Mouse (Mus musculus): Measurements from ENCODE around the gene Hoxc4.

Gene Hoxc4

GRCm38 (mm10) chr15:102990461-102991397, 28.0 kb upstream of the Hoxc4 start, which contains the start of gene Hoxc8:
Hoxc8 (plus strand) TSS chr15:102990607.
- no peak for DNase-seq (ENCODE audit: low spot score in 2 of 2)

- DNase-seq (ENCODE audit: low spot score in 2 of 2) = no peak
These were observed 27.0 kb upstream of the Hoxc4 start for GRCm38 (mm10) chr15:102991782-102992181.

GRCm38 (mm10) chr15:102992206-102992605, 26.5 kb upstream of the Hoxc4 start:
- no peak for DNase-seq (ENCODE audit: low spot score in 2 of 2)

GRCm38 (mm10) chr15:102992863-102993262, 25.9 kb upstream of the Hoxc4 start:
- no peak for DNase-seq (ENCODE audit: low spot score in 2 of 2)

GRCm38 (mm10) chr15:102996548-102996947, 22.2 kb upstream of the Hoxc4 start:
- no peak for DNase-seq (ENCODE audit: low spot score in 2 of 2)

- no peak for DNase-seq (ENCODE audit: low spot score in 2 of 2)
These were observed 21.3 kb upstream of the Hoxc4 start for GRCm38 (mm10) chr15:102997431-102997830.

GRCm38 (mm10) chr15:102997939-102998355, 20.8 kb upstream of the Hoxc4 start, which contains the start of gene Hoxc6:
Hoxc6 (plus strand) TSS chr15:102998257.
- DNase-seq (ENCODE audit: low spot score in 2 of 2) = no peak

GRCm38 (mm10) chr15:102998608-102999182, 20.0 kb upstream of the Hoxc4 start:
- no peak for DNase-seq (ENCODE audit: low spot score in 2 of 2)

GRCm38 (mm10) chr15:102999183-102999831, 19.4 kb upstream of the Hoxc4 start:
- no peak for DNase-seq (ENCODE audit: low spot score in 2 of 2)

- no peak for DNase-seq (ENCODE audit: low spot score in 2 of 2)
These were observed 18.8 kb upstream of the Hoxc4 start for GRCm38 (mm10) chr15:102999955-103000354.

GRCm38 (mm10) chr15:103000501-103000901, 18.2 kb upstream of the Hoxc4 start:
- DNase-seq (ENCODE audit: low spot score in 2 of 2) = no peak

GRCm38 (mm10) chr15:103001370-103001769, 17.4 kb upstream of the Hoxc4 start:
- DNase-seq (ENCODE audit: low spot score in 2 of 2) = no peak

GRCm38 (mm10) chr15:103002156-103002555, 16.6 kb upstream of the Hoxc4 start:
- DNase-seq (ENCODE audit: low spot score in 2 of 2) = no peak

- DNase-seq (ENCODE audit: low spot score in 2 of 2) = no peak
These were observed 15.8 kb upstream of the Hoxc4 start for GRCm38 (mm10) chr15:103002821-103003448.

- DNase-seq (ENCODE audit: low spot score in 2 of 2) = no peak
These were observed 13.4 kb upstream of the Hoxc4 start for GRCm38 (mm10) chr15:103005308-103005707.

GRCm38 (mm10) chr15:103005797-103006196, 12.9 kb upstream of the Hoxc4 start:
- no peak for DNase-seq (ENCODE audit: low spot score in 2 of 2)

GRCm38 (mm10) chr15:103006326-103006725, 12.4 kb upstream of the Hoxc4 start:
- DNase-seq (ENCODE audit: low spot score in 2 of 2) = no peak

GRCm38 (mm10) chr15:103009265-103010111, 9.2 kb upstream of the Hoxc4 start:
- no peak for DNase-seq (ENCODE audit: low spot score in 2 of 2)

- no peak for DNase-seq (ENCODE audit: low spot score in 2 of 2)
These were observed 8.5 kb upstream of the Hoxc4 start for GRCm38 (mm10) chr15:103010112-103010846.

GRCm38 (mm10) chr15:103010847-103011555, 7.7 kb upstream of the Hoxc4 start:
- no peak for DNase-seq (ENCODE audit: low spot score in 2 of 2)

Data from spleen, postnatal 4 days (tissue).